Mouse (Mus musculus) olfactory bulb, adult 2 months (tissue): ENCODE data around the gene Rpusd4. TPM values are rescaled to one million over a fixed set of nuclear protein-coding genes. Genes with fewer than 3 reads are reported as not detected.

Experiments
- H3K27ac ChIP-seq: fragments of 200-500 bp; 2 replicates; pipeline ENCODE4 v1.5.1; 2012; ENCODE audit warnings: low read depth, low read length; ENCODE audit not compliant: insufficient read depth
- H3K4me1 ChIP-seq: fragments of 200-500 bp; 2 replicates; pipeline ENCODE4 v1.6.1; 2012; ENCODE audit warnings: low read length; ENCODE audit not compliant: control insufficient read depth, insufficient read depth
- H3K4me3 ChIP-seq: fragments of 200-500 bp; 2 replicates; pipeline ENCODE4 v1.5.1; 2012; ENCODE audit warnings: mild to moderate bottlenecking, low read depth, low read length, moderate library complexity; ENCODE audit not compliant: insufficient read depth
- CTCF ChIP-seq: fragments of 200-500 bp; IDR thresholded peaks from 2 replicates; pipeline ENCODE4 v1.5.1; 2012; ENCODE audit warnings: low read depth, mild to moderate bottlenecking, low read length, moderate library complexity; ENCODE audit not compliant: insufficient read depth
- POLR2A ChIP-seq: fragments of 200-500 bp; IDR thresholded peaks from 2 replicates; pipeline ENCODE4 v1.6.1; 2012; ENCODE audit warnings: mild to moderate bottlenecking, low read depth, low read length, moderate library complexity; ENCODE audit not compliant: insufficient read depth
- WGBS: fragments of 180-500 bp; shearing (Covaris S2); methylation state at CpG from one replicate; pipeline ENCODE4 v1.1.7; 2018; 5-methylcytosine and 5-hydroxymethylcytosine counted together
- polyA plus RNA-seq: library from polyadenylated mRNA; stranded (reverse); fragments of >200 nt; gene quantifications from 2 replicates; pipeline ENCODE4 v1.2.4, GENCODE M21; 2012; ENCODE audit warnings: low replicate concordance; ENCODE audit not compliant: missing spikeins, insufficient read depth, insufficient read length

Rpusd4 gene
- polyA plus RNA-seq, 1 experiment = not detected

- Histone ChIP-seq H3K4me1 (peaks cover 1% of the 10 kb centered on the region; the same call in 1 of the 2 replicates), H3K27ac (no peak overlapping the region), H3K4me3 (no peak overlapping the region)
- TF ChIP-seq POLR2A (no peak), CTCF (no peak)
- 85% methylated on average over 4 of the region's 4 CpGs for WGBS
Observed at GRCm38 (mm10) chr9:35323974-35324373, 56.3 kb downstream of the Rpusd4 start.

GRCm38 (mm10) chr9:35324571-35324970, 56.9 kb downstream of the Rpusd4 start:
- no peak for TF ChIP-seq CTCF
- no peak overlapping the region for H3K4me3 ChIP-seq
- no peak overlapping the region for H3K27ac ChIP-seq
- H3K4me1 ChIP-seq = no peaks in the 10 kb centered on the region
- WGBS = 77% methylated on average over 2 of the region's 2 CpGs

DNA sequence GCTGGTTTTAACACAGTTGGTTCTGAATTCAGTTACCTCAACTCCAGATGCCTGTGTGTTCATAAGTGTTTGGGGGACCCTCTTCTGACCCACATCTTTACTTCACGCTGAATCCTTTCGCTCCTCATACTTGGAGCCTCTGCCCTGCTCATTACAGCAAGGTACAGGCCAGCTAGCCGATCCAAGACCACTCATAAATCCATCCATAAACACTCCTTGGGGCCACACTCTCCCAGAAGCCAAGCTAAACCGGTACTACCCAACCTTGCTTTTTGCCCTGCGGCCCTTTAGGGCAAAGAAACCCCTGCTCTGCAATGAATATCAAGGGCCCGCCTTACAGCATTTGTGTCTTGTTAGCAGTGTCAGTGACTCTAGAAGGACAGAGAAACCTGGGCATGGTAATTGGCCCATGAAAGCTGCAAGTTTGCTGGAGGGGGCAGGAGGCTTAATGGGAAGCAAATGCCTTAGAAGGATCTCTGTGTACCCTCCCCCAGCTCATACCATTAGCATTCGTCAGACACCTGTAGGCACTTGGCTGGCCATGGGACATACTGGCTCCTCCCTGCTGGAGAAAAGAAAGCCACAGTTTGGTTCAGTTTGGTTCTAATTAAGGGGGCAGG, 59.1 kb downstream of the Rpusd4 start:
- H3K4me3 ChIP-seq = no peak overlapping the region
- no peak overlapping the region for H3K27ac ChIP-seq
- H3K4me1 ChIP-seq = 0 out of 2 replicates have a peak, but pooled peaks cover 5% of the 10 kb centered on the region
- WGBS = 85% methylated on average over 7 of the region's 7 CpGs
- TF ChIP-seq POLR2A = no peak
- TF ChIP-seq CTCF = no peak

Other genes with a start within 250 kb of the Rpusd4 start
- gene St3gal4, start 148.6 kb upstream of the Rpusd4 start, polyA plus RNA-seq = not detected in 2 replicates
- gene Dcps, start 91.8 kb upstream of the Rpusd4 start, polyA plus RNA-seq = not detected in 2 replicates
- gene Srpr, start 67.7 kb upstream of the Rpusd4 start, polyA plus RNA-seq = not detected in 2 replicates
- not detected in 2 replicates for gene Tirap, start 67.6 kb upstream of the Rpusd4 start, polyA plus RNA-seq
- gene Foxred1, start 56.8 kb upstream of the Rpusd4 start, polyA plus RNA-seq = not detected in 2 replicates
- not detected in 2 replicates for gene Fam118b, start 60 bp upstream of the Rpusd4 start, polyA plus RNA-seq
- gene Cdon, start 153.3 kb downstream of the Rpusd4 start, polyA plus RNA-seq = not detected in 2 replicates